Mouse (Mus musculus): Measurements from ENCODE around the gene Dock4.

GRCm38 (mm10) chr12:40893741-40894140 is 448.0 kb downstream of the Dock4 start:
- TF ChIP-seq EP300 (IDR thresholded peaks at IDR 0.05; ENCODE audit: insufficient read depth, low read depth, low read length) (no peak), CTCF (IDR thresholded peaks at IDR 0.05) (no peak), POLR2A (IDR thresholded peaks at IDR 0.05; ENCODE audit: insufficient read depth, low read depth, low read length) (no peak)
